Mouse (Mus musculus) heart, adult 11 months (tissue): Measurements from ENCODE around the gene Selenop.

Source experiments
- DNase-seq: peaks from one replicate; pipeline ENCODE4 v3.0.0; 2022

Selenop gene

GRCm38 (mm10) chr15:3268247-3268646 is at the start of gene Selenop:
Gene Selenop (plus strand): TSS chr15:3268547.
- DNase-seq, result peak; percentile 87

- DNase-seq, result peak; percentile 78
These were observed 49.7 kb upstream of the Selenop start for GRCm38 (mm10) chr15:3218668-3219067.

- DNase-seq, result peak; percentile 7
These were observed 45.4 kb upstream of the Selenop start for GRCm38 (mm10) chr15:3222803-3223437.

GRCm38 (mm10) chr15:3226573-3226972 is 41.8 kb upstream of the Selenop start:
- DNase-seq, result no peak

GRCm38 (mm10) chr15:3228185-3228584 is 40.2 kb upstream of the Selenop start:
- DNase-seq, result peak; percentile 98

- peak; percentile 84 for DNase-seq
These were observed 39.4 kb upstream of the Selenop start for GRCm38 (mm10) chr15:3228990-3229389.

- DNase-seq, result peak; percentile 86
These were observed 37.3 kb upstream of the Selenop start for GRCm38 (mm10) chr15:3231004-3231403.

GRCm38 (mm10) chr15:3232168-3232835 is 36.0 kb upstream of the Selenop start:
- peak; percentile 97 for DNase-seq

GRCm38 (mm10) chr15:3233837-3234551 is 34.4 kb upstream of the Selenop start:
- peak; percentile 94 for DNase-seq

- DNase-seq, result no peak
These were observed 32.0 kb upstream of the Selenop start for GRCm38 (mm10) chr15:3236338-3236737.

- DNase-seq, result peak; percentile 72
These were observed 30.4 kb upstream of the Selenop start for GRCm38 (mm10) chr15:3237963-3238362.

- DNase-seq, result peak; percentile 95
These were observed 23.3 kb upstream of the Selenop start for GRCm38 (mm10) chr15:3245036-3245435.

- DNase-seq, result peak; percentile 88
These were observed 17.7 kb upstream of the Selenop start for GRCm38 (mm10) chr15:3250620-3251019.

- DNase-seq, result peak; percentile 93
These were observed 17.2 kb upstream of the Selenop start for GRCm38 (mm10) chr15:3251031-3251717.

GRCm38 (mm10) chr15:3251718-3252067 is 16.7 kb upstream of the Selenop start:
- peak; percentile 86 for DNase-seq

- peak; percentile 89 for DNase-seq
These were observed 9.3 kb upstream of the Selenop start for GRCm38 (mm10) chr15:3259025-3259424.

- DNase-seq, result peak; percentile 97
These were observed 8.0 kb upstream of the Selenop start for GRCm38 (mm10) chr15:3260309-3260708.

- no peak for DNase-seq
These were observed 5.5 kb upstream of the Selenop start for GRCm38 (mm10) chr15:3262883-3263282.

- DNase-seq, result peak; percentile 84
These were observed 4.1 kb upstream of the Selenop start for GRCm38 (mm10) chr15:3264293-3264692.

- no peak for DNase-seq
These were observed 3.5 kb upstream of the Selenop start for GRCm38 (mm10) chr15:3264828-3265227.

- DNase-seq, result peak; percentile 91
These were observed 1.1 kb downstream of the Selenop start for GRCm38 (mm10) chr15:3269496-3269895.

GRCm38 (mm10) chr15:3269996-3270645 is 1.8 kb downstream of the Selenop start:
- DNase-seq, result peak; percentile 91

GRCm38 (mm10) chr15:3270646-3271077 is 2.3 kb downstream of the Selenop start:
- peak; percentile 99 for DNase-seq
